Mouse (Mus musculus) hindbrain, postnatal 0 days (tissue): ENCODE results near the gene Selenoo. TPM values are rescaled to one million over a fixed set of nuclear protein-coding genes. Genes with fewer than 3 reads are reported as not detected.

Source experiments
- ATAC-seq: fragments of 200-750 bp; cut with Nextera tagmentation; 2 replicates; pipeline ENCODE4 v1.8.0; 2017; ENCODE audit warnings: mild to moderate bottlenecking, moderate TSS enrichment, moderate library complexity
- DNase-seq: peaks from one replicate; pipeline ENCODE4 v3.0.0-alpha.2; 2015; ENCODE audit warnings: low spot score
- H3K27ac ChIP-seq: fragments of 300-500 bp; sonication (generic); 2 replicates; pipeline ENCODE4 v1.5.1; 2014; ENCODE audit warnings: mild to moderate bottlenecking
- H3K27me3 ChIP-seq: fragments of 300-500 bp; sonication (generic); 2 replicates; pipeline ENCODE4 v1.6.1; 2014; ENCODE audit warnings: low read length, mixed read lengths; ENCODE audit not compliant: insufficient read depth
- H3K36me3 ChIP-seq: fragments of 300-500 bp; sonication (generic); 2 replicates; pipeline ENCODE4 v1.6.1; 2014; ENCODE audit warnings: low read length, mixed read lengths; ENCODE audit not compliant: insufficient read depth
- H3K4me1 ChIP-seq: fragments of 300-500 bp; sonication (generic); 2 replicates; pipeline ENCODE4 v1.6.1; 2014; ENCODE audit warnings: antibody characterized with exemption, low read length, mixed read lengths; ENCODE audit not compliant: insufficient read depth
- H3K4me2 ChIP-seq: fragments of 300-500 bp; sonication (generic); 2 replicates; pipeline ENCODE4 v1.6.1; 2014; ENCODE audit warnings: low read depth, mild to moderate bottlenecking, low read length, moderate library complexity, mixed read lengths
- H3K4me3 ChIP-seq: fragments of 300-500 bp; sonication (generic); 2 replicates; pipeline ENCODE4 v1.5.1; 2014; ENCODE audit warnings: low read length
- H3K9ac ChIP-seq: fragments of 300-500 bp; sonication (generic); replicated peaks from 2 replicates; pipeline ENCODE4 v1.6.1; 2014; ENCODE audit warnings: mild to moderate bottlenecking, low read length, moderate library complexity, mixed read lengths
- H3K9me3 ChIP-seq: fragments of 300-500 bp; sonication (generic); 2 replicates; pipeline ENCODE4 v1.6.1; 2016; ENCODE audit warnings: low read length, mixed read lengths
- CTCF ChIP-seq: IDR thresholded peaks from 2 replicates; pipeline ENCODE4 v1.5.1; 2016; ENCODE audit warnings: antibody characterized with exemption, control low read depth, low read depth
- WGBS: fragments of 180-500 bp; shearing (Covaris S2); extraction: QIAGEN DNeasy Blood & Tissue Kit; methylation state at CpG from one replicate; pipeline ENCODE4 v1.1.7; 2014; 5-methylcytosine and 5-hydroxymethylcytosine counted together
- polyA plus RNA-seq: library from polyadenylated mRNA; unstranded; fragments of >200 nt; fragmentation: Nextera tagmentation; extraction: Ambion mirVana; gene quantifications from 2 replicates; pipeline ENCODE4 v1.2.1, GENCODE M21; 2015
- total RNA-seq: library from RNA; depleted of rRNA; stranded (reverse); fragments of >200 nt; gene quantifications from 2 replicates; pipeline ENCODE4 v1.2.3, GENCODE M21; 2014

Gene Selenoo
- total and polyA plus RNA-seq, 2 experiments from 2014 or later, result 20.4 to 50.1 TPM

GRCm38 (mm10) chr15:89089248-89090051 is 566 bp downstream of the Selenoo start:
- no peak for DNase-seq

GRCm38 (mm10) chr15:89090662-89091061 is 1.8 kb downstream of the Selenoo start:
- ATAC-seq (no peak), DNase-seq (no peak)
- no peak for TF ChIP-seq CTCF
- H3K36me3 ChIP-seq, result peaks cover 36% of the 10 kb centered on the region
- H3K4me3 ChIP-seq, result no peak overlapping the region
- no peaks in the 10 kb centered on the region for H3K27me3 ChIP-seq
- H3K9me3 ChIP-seq, result no peaks in the 10 kb centered on the region
- H3K4me1 ChIP-seq, result peaks cover 8% of the 10 kb centered on the region; the same call in 1 of the 2 replicates
- no peak overlapping the region for H3K9ac ChIP-seq
- H3K27ac ChIP-seq, result no peak overlapping the region
- WGBS, result 86% methylated on average over 4 of the region's 4 CpGs
- no peak overlapping the region for H3K4me2 ChIP-seq

More at GRCm38 (mm10) chr15:89089248-89090051, 566 bp downstream of the Selenoo start:
- Histone ChIP-seq H3K36me3 (peaks cover 34% of the 10 kb centered on the region), H3K4me3 (peak overlapping the region; percentile 95), H3K4me2 (peak overlapping the region; percentile 99), H3K27me3 (no peaks in the 10 kb centered on the region), H3K4me1 (peaks cover 8% of the 10 kb centered on the region; the same call in 1 of the 2 replicates), H3K9me3 (no peaks in the 10 kb centered on the region), H3K27ac (peak overlapping the region; percentile 89), H3K9ac (peak overlapping the region; percentile 96)
- 4% methylated on average over 63 of the region's 68 CpGs for WGBS
- ATAC-seq, result peak; percentile 57
- no peak for TF ChIP-seq CTCF

GRCm38 (mm10) chr15:89092181-89092580 is 3.3 kb downstream of the Selenoo start:
- WGBS, result 69% methylated on average over 5 of the region's 5 CpGs
- Histone ChIP-seq H3K36me3 (peaks cover 45% of the 10 kb centered on the region), H3K27ac (no peak overlapping the region), H3K27me3 (no peaks in the 10 kb centered on the region), H3K9me3 (no peaks in the 10 kb centered on the region), H3K4me3 (no peak overlapping the region), H3K4me1 (peaks cover 8% of the 10 kb centered on the region; the same call in 1 of the 2 replicates), H3K9ac (no peak overlapping the region), H3K4me2 (no peak overlapping the region)
- no peak for TF ChIP-seq CTCF
- ATAC-seq (no peak), DNase-seq (no peak)

GRCm38 (mm10) chr15:89097450-89097849 is 8.6 kb downstream of the Selenoo start:
- no peak for DNase-seq
- no peak for ATAC-seq
- Histone ChIP-seq H3K36me3 (peaks cover 86% of the 10 kb centered on the region), H3K27ac (no peak overlapping the region), H3K9me3 (no peaks in the 10 kb centered on the region), H3K27me3 (no peaks in the 10 kb centered on the region), H3K4me2 (no peak overlapping the region), H3K4me3 (no peak overlapping the region), H3K9ac (no peak overlapping the region), H3K4me1 (no peaks in the 10 kb centered on the region)
- TF ChIP-seq CTCF, result no peak
- WGBS, result 90% methylated on average over 5 of the region's 5 CpGs

- 83% methylated on average over 7 of the region's 7 CpGs for WGBS
- Histone ChIP-seq H3K27ac (no peak overlapping the region), H3K4me2 (no peak overlapping the region), H3K9ac (no peak overlapping the region), H3K9me3 (no peaks in the 10 kb centered on the region), H3K36me3 (peaks cover 77% of the 10 kb centered on the region), H3K4me1 (no peaks in the 10 kb centered on the region), H3K4me3 (no peak overlapping the region), H3K27me3 (no peaks in the 10 kb centered on the region)
- ATAC-seq (no peak), DNase-seq (no peak)
- no peak for TF ChIP-seq CTCF
These were observed 9.7 kb downstream of the Selenoo start for GRCm38 (mm10) chr15:89098616-89099015.

- no peak for TF ChIP-seq CTCF
- no peaks in the 10 kb centered on the region for H3K9me3 ChIP-seq
- ATAC-seq (no peak), DNase-seq (no peak)
- WGBS, result 83% methylated on average over 12 of the region's 12 CpGs
- no peaks in the 10 kb centered on the region for H3K27me3 ChIP-seq
- H3K36me3 ChIP-seq, result peaks cover 75% of the 10 kb centered on the region
- H3K27ac ChIP-seq, result no peak overlapping the region
- no peak overlapping the region for H3K4me3 ChIP-seq
- no peak overlapping the region for H3K9ac ChIP-seq
- no peaks in the 10 kb centered on the region for H3K4me1 ChIP-seq
- H3K4me2 ChIP-seq, result no peak overlapping the region
These were observed 11.9 kb downstream of the Selenoo start for GRCm38 (mm10) chr15:89100823-89101222.

- H3K4me2 ChIP-seq, result no peak overlapping the region
- no peak overlapping the region for H3K4me3 ChIP-seq
- no peak overlapping the region for H3K27ac ChIP-seq
- ATAC-seq (no peak), DNase-seq (no peak)
- WGBS, result 36% methylated on average over 5 of the region's 5 CpGs
- no peaks in the 10 kb centered on the region for H3K9me3 ChIP-seq
- H3K9ac ChIP-seq, result no peak overlapping the region
- no peaks in the 10 kb centered on the region for H3K27me3 ChIP-seq
- H3K4me1 ChIP-seq, result no peaks in the 10 kb centered on the region
- H3K36me3 ChIP-seq, result peaks cover 72% of the 10 kb centered on the region
- no peak for TF ChIP-seq CTCF
These were observed 13.8 kb downstream of the Selenoo start for GRCm38 (mm10) chr15:89102646-89103045.
